Mouse (Mus musculus) intestine, postnatal 0 days (tissue): ENCODE measurements at regions not wholly inside any gene's neighbourhood (a gene's known extent, or its start where the extent isn't known, plus 50 kb on each side); places are given as distances from the start of the nearest gene placed in this dataset.

Experiments
- ATAC-seq: fragments of 200-750 bp; cut with Nextera tagmentation; 2 replicates; pipeline ENCODE4 v1.8.0; 2017; ENCODE audit warnings: mild to moderate bottlenecking, moderate TSS enrichment, moderate library complexity
- H3K27ac ChIP-seq: fragments of 300-500 bp; sonication (generic); 2 replicates; pipeline ENCODE4 v1.5.1; 2014; ENCODE audit warnings: mild to moderate bottlenecking, low read depth, low read length, moderate library complexity
- H3K27me3 ChIP-seq: fragments of 300-500 bp; sonication (generic); replicated peaks from 2 replicates; pipeline ENCODE4 v1.6.1; 2014; ENCODE audit warnings: low read length, mixed read lengths; ENCODE audit not compliant: control insufficient read depth, insufficient read depth
- H3K36me3 ChIP-seq: fragments of 300-500 bp; sonication (generic); 2 replicates; pipeline ENCODE4 v1.6.1; 2014; ENCODE audit warnings: mild to moderate bottlenecking, moderate library complexity; ENCODE audit not compliant: control insufficient read depth, insufficient read depth
- H3K4me1 ChIP-seq: fragments of 300-500 bp; sonication (generic); replicated peaks from 2 replicates; pipeline ENCODE4 v1.6.1; 2014; ENCODE audit warnings: antibody characterized with exemption, low read length, mixed read lengths; ENCODE audit not compliant: control insufficient read depth, insufficient read depth
- H3K4me2 ChIP-seq: fragments of 300-500 bp; sonication (generic); replicated peaks from 2 replicates; pipeline ENCODE4 v1.6.1; 2014; ENCODE audit warnings: low read depth, mild to moderate bottlenecking, moderate library complexity
- H3K4me3 ChIP-seq: fragments of 300-500 bp; sonication (generic); 2 replicates; pipeline ENCODE4 v1.5.1; 2014; ENCODE audit warnings: low read depth, low read length
- H3K9ac ChIP-seq: fragments of 300-500 bp; sonication (generic); 2 replicates; pipeline ENCODE4 v1.6.1; 2014; ENCODE audit warnings: mild to moderate bottlenecking, low read depth, low read length
- H3K9me3 ChIP-seq: fragments of 300-500 bp; sonication (generic); 2 replicates; pipeline ENCODE4 v1.6.1; 2016; ENCODE audit warnings: mixed run types; ENCODE audit not compliant: control insufficient read depth
- CTCF ChIP-seq: sonication (generic); IDR thresholded peaks from 2 replicates; pipeline ENCODE4 v1.5.1; 2016; ENCODE audit warnings: low read depth, mild to moderate bottlenecking, control low read depth, antibody characterized with exemption, moderate library complexity
- WGBS: fragments of 180-500 bp; shearing (Covaris S2); extraction: QIAGEN DNeasy Blood & Tissue Kit; methylation state at CpG from one replicate; pipeline ENCODE4 v1.1.7; 2014; 5-methylcytosine and 5-hydroxymethylcytosine counted together

DNA sequence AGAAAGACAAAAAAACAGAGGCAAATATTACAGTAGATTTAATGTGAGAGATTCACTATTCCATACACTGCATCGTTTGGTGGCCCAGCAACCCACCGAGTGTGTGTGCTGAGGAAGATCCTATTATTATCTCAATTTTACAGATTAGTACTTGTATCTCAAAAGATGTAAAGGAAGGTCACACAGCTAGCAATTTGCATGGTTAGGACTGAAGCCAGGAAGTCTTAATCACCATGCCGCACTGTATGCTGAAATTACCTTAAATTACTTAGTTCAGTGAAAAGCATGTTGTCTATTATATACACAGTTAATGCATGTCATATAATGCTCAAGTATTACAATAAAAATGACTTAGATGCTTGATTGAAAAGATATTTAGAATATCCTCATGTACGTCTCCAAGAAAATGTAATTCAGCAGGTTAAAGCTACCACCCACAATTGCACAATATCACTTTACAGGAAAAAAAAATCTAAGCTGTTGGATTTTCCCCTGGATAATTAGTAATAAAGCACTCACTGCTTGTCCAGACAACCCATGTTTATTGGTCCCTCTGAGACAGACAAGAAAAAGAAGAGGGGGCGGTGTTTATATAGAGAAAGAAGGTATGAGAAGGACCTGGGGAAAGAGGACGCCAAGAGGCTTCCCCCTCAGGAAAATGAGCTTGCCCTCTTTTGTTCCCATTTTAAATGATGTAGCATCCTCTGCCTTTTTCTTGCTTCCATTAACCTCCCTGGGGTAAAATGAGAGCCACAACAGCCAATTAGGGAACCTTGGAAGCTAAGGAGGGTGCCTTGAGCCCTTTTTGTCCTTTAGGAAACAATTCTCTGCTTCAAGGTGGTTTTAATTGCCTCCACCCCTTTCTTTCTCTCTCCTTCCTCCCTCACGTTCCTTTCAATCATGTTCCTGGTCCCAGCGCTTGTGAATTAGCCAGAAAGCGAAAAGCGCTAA lies 204.6 kb upstream of the Xrcc4 start:
- no peak for TF ChIP-seq CTCF
- no peak overlapping the region for H3K27ac ChIP-seq
- H3K9me3 ChIP-seq = no peaks in the 10 kb centered on the region
- no peaks in the 10 kb centered on the region for H3K36me3 ChIP-seq
- H3K4me2 ChIP-seq = no peak overlapping the region
- ATAC-seq = no peak
- H3K4me1 ChIP-seq = no peaks in the 10 kb centered on the region
- WGBS = 67% methylated on average over 10 of the region's 10 CpGs
- H3K9ac ChIP-seq = no peak overlapping the region
- H3K27me3 ChIP-seq = no peaks in the 10 kb centered on the region
- H3K4me3 ChIP-seq = no peak overlapping the region

DNA sequence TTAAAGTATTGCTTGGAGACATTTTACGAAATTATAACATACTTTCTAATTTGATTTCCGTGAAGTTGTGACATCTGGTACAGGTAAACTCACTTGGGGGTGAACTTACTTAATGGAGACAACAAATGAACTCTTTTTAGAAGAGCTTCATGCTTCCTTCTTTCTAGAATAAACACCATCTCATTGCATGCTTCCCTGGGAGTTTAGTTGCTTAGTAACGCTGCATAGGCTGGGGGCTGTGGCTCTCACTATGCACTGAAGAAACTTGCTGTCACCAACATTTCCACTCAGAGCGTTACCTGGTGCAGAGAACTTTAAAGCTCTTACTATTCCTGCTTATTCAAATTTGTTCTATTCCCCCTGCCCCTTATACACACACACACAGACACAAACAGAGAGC lies 203.5 kb upstream of the Xrcc4 start:
- no peaks in the 10 kb centered on the region for H3K4me1 ChIP-seq
- no peak for TF ChIP-seq CTCF
- no peak overlapping the region for H3K4me3 ChIP-seq
- no peak overlapping the region for H3K27ac ChIP-seq
- no peaks in the 10 kb centered on the region for H3K27me3 ChIP-seq
- 45% methylated on average over 4 of the region's 4 CpGs for WGBS
- no peak overlapping the region for H3K4me2 ChIP-seq
- no peak for ATAC-seq
- no peaks in the 10 kb centered on the region for H3K36me3 ChIP-seq
- no peak overlapping the region for H3K9ac ChIP-seq
- no peaks in the 10 kb centered on the region for H3K9me3 ChIP-seq

DNA sequence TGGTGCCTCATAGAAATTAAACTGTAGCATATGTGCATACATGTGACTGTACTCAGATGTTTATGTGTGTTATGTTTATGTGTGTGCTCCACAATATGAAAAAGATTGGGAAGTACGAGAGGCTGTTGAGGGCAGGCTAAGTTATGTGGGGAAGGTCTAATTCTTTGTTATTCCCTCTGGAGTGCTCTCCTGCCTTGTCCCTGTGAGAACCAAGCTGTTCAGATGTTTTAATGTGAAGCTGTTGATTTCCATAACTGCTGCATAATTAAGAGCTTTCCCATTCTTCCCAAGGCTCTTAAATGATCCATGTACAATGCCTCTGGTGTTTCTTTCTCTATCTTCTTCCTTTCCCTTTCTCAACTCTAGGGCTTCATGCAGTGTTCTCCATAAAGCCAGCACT lies 202.7 kb upstream of the Xrcc4 start:
- Histone ChIP-seq H3K9me3 (no peaks in the 10 kb centered on the region), H3K36me3 (no peaks in the 10 kb centered on the region), H3K27ac (no peak overlapping the region), H3K27me3 (no peaks in the 10 kb centered on the region), H3K9ac (no peak overlapping the region), H3K4me1 (no peaks in the 10 kb centered on the region), H3K4me3 (no peak overlapping the region), H3K4me2 (no peak overlapping the region)
- TF ChIP-seq CTCF = no peak
- ATAC-seq = no peak
- 76% methylated on average over 1 of the region's 1 CpGs for WGBS

DNA sequence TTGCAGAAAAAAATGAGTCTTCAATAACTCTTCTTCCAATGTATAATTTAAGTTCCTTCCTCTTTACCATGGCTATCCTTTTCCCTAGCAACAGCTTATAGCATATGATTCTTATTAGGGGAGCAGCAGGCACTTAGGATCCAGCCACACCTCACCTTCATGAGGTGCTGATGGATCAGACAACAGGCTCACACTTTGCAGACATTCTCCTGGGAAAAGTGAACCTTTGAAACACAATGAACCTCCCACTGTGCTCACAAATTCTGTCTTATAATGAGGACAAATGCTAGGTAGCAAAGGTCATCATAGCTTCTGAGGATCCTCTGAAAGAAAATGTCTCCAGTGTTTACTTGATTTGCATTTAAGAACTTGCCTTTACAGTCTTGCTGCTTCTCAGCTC lies 191.6 kb upstream of the Xrcc4 start:
- Histone ChIP-seq H3K9ac (no peak overlapping the region), H3K36me3 (no peaks in the 10 kb centered on the region), H3K27me3 (no peaks in the 10 kb centered on the region), H3K9me3 (no peaks in the 10 kb centered on the region), H3K4me2 (no peak overlapping the region), H3K27ac (no peak overlapping the region), H3K4me3 (no peak overlapping the region), H3K4me1 (no peaks in the 10 kb centered on the region)
- no peak for TF ChIP-seq CTCF
- ATAC-seq = no peak

DNA sequence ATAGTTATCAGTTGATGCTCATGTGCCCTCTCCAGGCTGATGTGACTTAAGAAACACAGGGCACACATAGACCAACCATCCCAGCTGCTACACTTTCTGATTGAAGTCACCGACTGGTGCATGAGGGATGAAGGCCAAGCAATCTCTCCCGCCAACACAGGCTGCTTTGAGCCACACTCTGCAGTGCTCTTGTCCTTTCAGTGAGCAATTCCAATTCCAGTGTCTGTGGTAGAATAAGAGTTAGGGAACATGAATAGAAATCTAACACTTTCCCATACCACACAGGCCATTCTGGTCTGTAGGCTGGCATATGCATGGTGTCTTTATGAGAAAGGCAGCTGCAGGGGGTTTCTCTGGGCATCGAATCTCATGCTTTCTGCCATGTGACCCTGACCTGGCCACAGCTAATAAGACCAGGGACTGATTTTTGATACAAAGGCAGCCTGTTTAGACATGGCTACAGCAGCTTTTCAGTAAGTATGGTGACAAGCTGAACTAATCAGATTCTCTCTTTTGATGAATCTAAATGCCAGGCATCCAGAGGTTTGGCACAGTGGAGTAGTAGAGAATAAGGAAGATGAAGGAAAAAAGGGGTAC lies 190.5 kb upstream of the Xrcc4 start:
- Histone ChIP-seq H3K36me3 (no peaks in the 10 kb centered on the region), H3K4me1 (no peaks in the 10 kb centered on the region), H3K27ac (no peak overlapping the region), H3K4me3 (no peak overlapping the region), H3K27me3 (no peaks in the 10 kb centered on the region), H3K9ac (no peak overlapping the region), H3K4me2 (no peak overlapping the region), H3K9me3 (no peaks in the 10 kb centered on the region)
- no peak for TF ChIP-seq CTCF
- 85% methylated on average over 3 of the region's 3 CpGs for WGBS
- ATAC-seq = no peak

DNA sequence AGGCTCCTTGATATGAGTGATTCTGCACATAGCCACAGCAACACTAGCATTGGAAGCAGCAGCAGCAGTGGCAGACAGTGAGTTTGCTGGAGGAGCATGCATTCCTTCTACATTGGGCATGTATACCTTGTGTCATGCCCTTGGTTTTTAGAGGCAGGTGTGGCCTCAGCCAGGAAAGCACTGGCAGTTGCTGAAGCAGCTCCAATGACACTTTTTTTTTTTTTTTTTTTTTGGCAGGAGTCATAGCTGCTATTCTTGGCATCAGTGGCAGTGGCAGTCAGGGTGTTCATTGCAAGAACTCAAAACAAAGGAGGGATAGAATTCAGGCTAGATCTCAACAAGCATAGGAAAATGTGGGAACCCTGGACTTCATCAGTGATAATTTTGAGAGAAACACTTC lies 189.9 kb upstream of the Xrcc4 start:
- no peak for TF ChIP-seq CTCF

More for the DNA sequence above, 189.9 kb upstream of the Xrcc4 start:
- Histone ChIP-seq H3K27me3 (no peaks in the 10 kb centered on the region), H3K9me3 (no peaks in the 10 kb centered on the region), H3K4me3 (no peak overlapping the region), H3K4me1 (no peaks in the 10 kb centered on the region), H3K9ac (no peak overlapping the region), H3K27ac (no peak overlapping the region), H3K4me2 (no peak overlapping the region), H3K36me3 (no peaks in the 10 kb centered on the region)
- no peak for ATAC-seq
